Mouse (Mus musculus): ENCODE measurements around the gene Slc37a1. TPM values are rescaled to one million over a fixed set of nuclear protein-coding genes. Genes with fewer than 3 reads are reported as not detected.

Slc37a1 gene
- polyA plus RNA-seq, 1 experiment, result 6.1 TPM

DNA sequence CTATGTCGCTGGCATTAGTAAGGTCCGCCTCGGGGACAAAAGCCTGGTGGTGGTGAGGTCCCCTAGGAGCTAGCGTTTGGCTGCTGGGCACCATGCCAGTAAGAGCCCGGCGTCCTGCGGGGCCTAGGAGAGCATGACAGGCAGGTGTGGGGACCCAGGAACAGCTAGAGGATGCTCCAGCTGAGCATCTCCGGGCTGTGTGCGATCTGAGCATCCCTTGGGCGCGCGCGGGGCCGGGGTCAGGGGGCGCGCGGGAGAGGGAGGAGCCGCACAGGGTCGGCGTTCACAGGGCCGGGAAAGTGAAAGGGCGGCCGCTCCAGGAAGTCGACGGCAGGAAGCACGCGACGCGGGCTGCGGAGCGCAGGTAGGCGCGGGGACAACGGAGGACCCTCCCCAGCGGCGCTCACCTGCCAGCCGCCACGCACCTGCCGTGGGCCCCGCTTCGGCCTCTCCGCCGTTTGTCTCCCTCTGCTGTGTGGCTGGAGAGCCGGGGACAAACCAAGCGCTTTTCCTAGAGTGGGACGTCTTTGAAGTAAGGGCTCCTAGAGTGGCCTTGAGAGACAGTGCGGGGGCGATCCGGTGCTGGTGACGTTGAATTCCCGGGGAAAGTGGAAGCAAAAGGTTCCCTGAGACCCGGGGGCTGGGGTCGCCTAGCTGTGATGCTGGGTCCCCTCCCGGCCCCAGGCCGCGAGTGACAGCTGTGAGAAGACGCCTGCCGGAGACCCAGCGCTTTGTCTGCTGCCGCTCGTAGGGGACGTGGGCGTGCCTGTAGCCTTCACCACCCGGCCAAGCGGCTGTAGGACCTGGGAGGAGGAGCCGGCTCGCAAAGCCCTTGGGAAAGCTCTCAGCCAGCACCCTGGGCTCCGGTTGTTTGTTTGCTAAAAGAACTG is 9.5 kb downstream of the Slc37a1 start:
- DNase-seq, result peak; percentile 60 to 68
- no peak overlapping the region for H3K27ac ChIP-seq (ENCODE audit: insufficient read depth, low read length)
- WGBS, result under 1% methylated on average over 68 of the region's 68 CpGs
- peaks cover 3% of the 10 kb centered on the region for H3K4me1 ChIP-seq (ENCODE audit: control insufficient read depth, insufficient read depth, low read length)
- no peaks in the 10 kb centered on the region for H3K27me3 ChIP-seq (ENCODE audit: control insufficient read depth, insufficient read depth, low read length)
- peak overlapping the region; percentile 67 for H3K4me3 ChIP-seq (replicated peaks; ENCODE audit: insufficient read depth, low read depth, low read length)
- TF ChIP-seq CTCF (IDR thresholded peaks at IDR 0.05; ENCODE audit: borderline replicate concordance, insufficient read depth, low read depth, low read length) (no peak; the same call in 1 of the 2 replicates), POLR2A (IDR thresholded peaks at IDR 0.05; ENCODE audit: borderline replicate concordance, insufficient read depth, low read length) (no peak)

DNA sequence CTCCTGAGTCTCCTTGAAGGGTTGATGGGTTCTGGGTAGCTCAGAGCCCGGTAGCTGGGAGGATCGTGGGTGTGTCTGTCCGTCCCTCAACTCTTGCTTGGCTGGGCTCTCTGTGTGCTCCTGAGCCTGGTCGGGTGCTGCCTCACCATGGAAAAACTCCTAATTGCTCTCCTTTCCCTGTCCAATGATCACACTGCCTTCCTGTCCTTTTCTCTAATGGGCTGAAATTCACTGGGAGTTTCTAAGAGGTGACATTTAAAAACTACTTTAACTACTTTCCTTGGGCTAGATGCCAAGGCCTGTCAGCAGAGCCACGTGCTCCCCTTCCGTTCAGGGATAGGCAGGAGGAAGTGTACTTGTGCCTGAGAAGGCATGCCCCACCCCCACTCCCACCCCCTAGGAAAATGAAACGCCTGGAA is 10.9 kb downstream of the Slc37a1 start:
- no peak for DNase-seq

DNA sequence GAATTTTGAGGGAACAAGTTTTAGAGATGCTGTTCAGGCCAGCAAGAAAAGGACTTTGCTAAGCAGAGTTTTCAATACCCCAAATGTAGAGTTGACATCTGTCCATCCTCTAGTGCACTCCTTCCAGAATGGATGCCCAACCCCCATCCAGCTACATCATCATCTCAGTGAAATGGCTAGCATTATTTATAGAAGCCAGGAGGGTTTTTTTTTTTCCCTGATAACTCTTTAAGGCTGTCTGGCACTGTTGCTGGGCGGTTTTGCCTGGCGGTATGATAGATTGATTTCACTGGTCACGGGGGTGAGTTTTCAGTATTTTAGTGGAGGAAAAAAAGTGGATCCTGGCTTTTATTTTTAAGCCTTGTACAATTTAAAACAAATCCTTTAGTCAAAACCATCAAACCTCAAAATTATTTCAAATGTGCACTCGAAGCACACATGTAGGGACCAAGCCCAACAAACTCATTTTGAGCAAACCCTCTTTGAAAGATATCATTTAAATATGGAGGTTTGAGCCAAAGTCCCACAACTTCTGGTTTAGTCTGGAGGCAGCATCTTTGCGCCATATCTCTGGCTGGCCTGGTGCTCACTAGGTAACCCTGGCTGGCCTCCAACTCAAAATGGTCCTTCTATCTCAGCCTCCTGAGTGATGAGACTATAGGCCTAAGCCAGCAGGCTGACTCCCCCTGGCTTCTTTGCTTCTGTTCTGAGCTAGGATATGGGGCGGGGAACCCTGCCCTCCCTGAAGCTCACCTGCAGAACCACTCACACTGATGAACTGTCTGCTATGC is 12.0 kb downstream of the Slc37a1 start:
- H3K27ac ChIP-seq (ENCODE audit: insufficient read depth, low read length), result no peak overlapping the region
- TF ChIP-seq POLR2A (IDR thresholded peaks at IDR 0.05; ENCODE audit: borderline replicate concordance, insufficient read depth, low read length) (no peak), CTCF (IDR thresholded peaks at IDR 0.05; ENCODE audit: borderline replicate concordance, insufficient read depth, low read depth, low read length) (no peak)
- H3K27me3 ChIP-seq (ENCODE audit: control insufficient read depth, insufficient read depth, low read length), result no peaks in the 10 kb centered on the region
- WGBS, result 95% methylated on average over 6 of the region's 6 CpGs
- no peak for DNase-seq
- H3K4me3 ChIP-seq (replicated peaks; ENCODE audit: insufficient read depth, low read depth, low read length), result no peak overlapping the region
- peaks cover 3% of the 10 kb centered on the region for H3K4me1 ChIP-seq (ENCODE audit: control insufficient read depth, insufficient read depth, low read length)

More for the DNA sequence above, 10.9 kb downstream of the Slc37a1 start:
- Histone ChIP-seq H3K4me3 (replicated peaks; ENCODE audit: insufficient read depth, low read depth, low read length) (no peak overlapping the region), H3K4me1 (ENCODE audit: control insufficient read depth, insufficient read depth, low read length) (peaks cover 3% of the 10 kb centered on the region), H3K27ac (ENCODE audit: insufficient read depth, low read length) (no peak overlapping the region), H3K27me3 (ENCODE audit: control insufficient read depth, insufficient read depth, low read length) (no peaks in the 10 kb centered on the region)
- no peak for TF ChIP-seq POLR2A (IDR thresholded peaks at IDR 0.05; ENCODE audit: borderline replicate concordance, insufficient read depth, low read length)
- 47% methylated on average over 7 of the region's 7 CpGs for WGBS

DNA sequence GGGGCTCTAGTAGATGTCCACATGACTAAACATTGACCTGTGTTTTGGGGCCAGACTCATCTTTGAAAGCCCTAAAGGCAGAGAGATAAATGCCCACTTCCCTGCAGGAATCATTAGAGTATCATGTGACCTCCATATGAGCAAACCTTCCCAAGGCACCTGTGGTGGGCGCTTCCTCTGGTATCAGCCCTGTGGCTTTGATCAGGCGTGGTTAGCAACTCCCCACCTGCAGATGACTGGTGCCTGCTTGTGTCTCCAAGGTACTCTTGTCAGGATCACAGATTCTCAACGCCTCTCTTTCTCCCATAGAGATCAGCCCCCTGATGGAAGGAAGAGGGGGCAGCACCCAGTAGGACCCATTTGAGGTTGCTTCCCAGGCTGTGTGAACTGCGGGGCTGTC is 13.4 kb downstream of the Slc37a1 start:
- Histone ChIP-seq H3K27ac (ENCODE audit: insufficient read depth, low read length) (no peak overlapping the region), H3K4me3 (replicated peaks; ENCODE audit: insufficient read depth, low read depth, low read length) (no peak overlapping the region), H3K27me3 (ENCODE audit: control insufficient read depth, insufficient read depth, low read length) (no peaks in the 10 kb centered on the region), H3K4me1 (ENCODE audit: control insufficient read depth, insufficient read depth, low read length) (peaks cover 3% of the 10 kb centered on the region)
- TF ChIP-seq POLR2A (IDR thresholded peaks at IDR 0.05; ENCODE audit: borderline replicate concordance, insufficient read depth, low read length) (no peak), CTCF (IDR thresholded peaks at IDR 0.05; ENCODE audit: borderline replicate concordance, insufficient read depth, low read depth, low read length) (no peak)
- 94% methylated on average over 4 of the region's 4 CpGs for WGBS
- no peak for DNase-seq

DNA sequence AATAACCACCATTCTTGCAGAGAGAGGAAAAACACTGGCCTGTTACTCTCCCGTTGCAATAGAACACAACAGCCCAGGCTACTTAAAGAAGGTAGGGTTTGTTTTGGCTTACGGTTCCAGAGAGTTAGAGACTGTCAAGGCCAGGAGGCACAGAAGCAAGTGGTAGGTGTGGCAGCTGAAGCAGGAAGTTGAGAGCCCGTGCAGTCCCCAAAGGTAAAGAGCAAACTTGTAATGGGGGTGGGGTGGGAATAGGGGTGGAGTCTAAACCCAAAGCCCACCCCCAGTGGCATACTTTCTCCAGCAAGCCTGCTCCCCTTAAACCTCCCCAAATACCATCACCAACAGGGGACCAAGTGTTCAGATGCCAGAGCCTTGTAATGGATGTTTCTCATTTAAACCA is 14.1 kb downstream of the Slc37a1 start:
- Histone ChIP-seq H3K4me1 (ENCODE audit: control insufficient read depth, insufficient read depth, low read length) (peaks cover 8% of the 10 kb centered on the region), H3K27ac (ENCODE audit: insufficient read depth, low read length) (no peak overlapping the region), H3K4me3 (replicated peaks; ENCODE audit: insufficient read depth, low read depth, low read length) (no peak overlapping the region), H3K27me3 (ENCODE audit: control insufficient read depth, insufficient read depth, low read length) (no peaks in the 10 kb centered on the region)
- TF ChIP-seq POLR2A (IDR thresholded peaks at IDR 0.05; ENCODE audit: borderline replicate concordance, insufficient read depth, low read length) (no peak), CTCF (IDR thresholded peaks at IDR 0.05; ENCODE audit: borderline replicate concordance, insufficient read depth, low read depth, low read length) (no peak)
- WGBS, result 94% methylated on average over 3 of the region's 3 CpGs
- DNase-seq, result no peak

DNA sequence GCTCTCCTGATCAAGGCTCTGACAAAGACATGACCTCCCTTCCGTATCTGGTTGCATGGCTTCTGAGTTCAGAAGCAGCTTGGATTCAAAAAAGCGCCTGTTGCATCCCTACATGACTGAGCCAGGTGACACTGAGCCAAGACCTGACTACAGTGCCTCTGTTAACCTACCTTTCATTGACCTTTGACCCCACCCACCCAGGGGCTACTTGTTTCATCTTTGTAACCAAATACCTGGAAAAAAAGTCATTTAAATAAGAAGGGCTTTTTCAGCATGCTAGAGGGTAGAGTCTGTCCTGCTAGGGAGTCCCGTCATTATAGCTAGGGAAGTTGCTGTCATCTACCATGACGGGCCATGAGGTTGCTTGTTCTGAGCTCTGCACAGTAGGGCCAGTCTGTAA is 16.8 kb downstream of the Slc37a1 start:
- TF ChIP-seq POLR2A (IDR thresholded peaks at IDR 0.05; ENCODE audit: borderline replicate concordance, insufficient read depth, low read length) (no peak), CTCF (IDR thresholded peaks at IDR 0.05; ENCODE audit: borderline replicate concordance, insufficient read depth, low read depth, low read length) (no peak)
- H3K27ac ChIP-seq (ENCODE audit: insufficient read depth, low read length), result no peak overlapping the region
- 96% methylated on average over 4 of the region's 4 CpGs for WGBS
- H3K27me3 ChIP-seq (ENCODE audit: control insufficient read depth, insufficient read depth, low read length), result no peaks in the 10 kb centered on the region
- H3K4me3 ChIP-seq (replicated peaks; ENCODE audit: insufficient read depth, low read depth, low read length), result no peak overlapping the region
- DNase-seq, result no peak
- 0 out of 2 replicates have a peak, but pooled peaks cover 5% of the 10 kb centered on the region for H3K4me1 ChIP-seq (ENCODE audit: control insufficient read depth, insufficient read depth, low read length)

DNA sequence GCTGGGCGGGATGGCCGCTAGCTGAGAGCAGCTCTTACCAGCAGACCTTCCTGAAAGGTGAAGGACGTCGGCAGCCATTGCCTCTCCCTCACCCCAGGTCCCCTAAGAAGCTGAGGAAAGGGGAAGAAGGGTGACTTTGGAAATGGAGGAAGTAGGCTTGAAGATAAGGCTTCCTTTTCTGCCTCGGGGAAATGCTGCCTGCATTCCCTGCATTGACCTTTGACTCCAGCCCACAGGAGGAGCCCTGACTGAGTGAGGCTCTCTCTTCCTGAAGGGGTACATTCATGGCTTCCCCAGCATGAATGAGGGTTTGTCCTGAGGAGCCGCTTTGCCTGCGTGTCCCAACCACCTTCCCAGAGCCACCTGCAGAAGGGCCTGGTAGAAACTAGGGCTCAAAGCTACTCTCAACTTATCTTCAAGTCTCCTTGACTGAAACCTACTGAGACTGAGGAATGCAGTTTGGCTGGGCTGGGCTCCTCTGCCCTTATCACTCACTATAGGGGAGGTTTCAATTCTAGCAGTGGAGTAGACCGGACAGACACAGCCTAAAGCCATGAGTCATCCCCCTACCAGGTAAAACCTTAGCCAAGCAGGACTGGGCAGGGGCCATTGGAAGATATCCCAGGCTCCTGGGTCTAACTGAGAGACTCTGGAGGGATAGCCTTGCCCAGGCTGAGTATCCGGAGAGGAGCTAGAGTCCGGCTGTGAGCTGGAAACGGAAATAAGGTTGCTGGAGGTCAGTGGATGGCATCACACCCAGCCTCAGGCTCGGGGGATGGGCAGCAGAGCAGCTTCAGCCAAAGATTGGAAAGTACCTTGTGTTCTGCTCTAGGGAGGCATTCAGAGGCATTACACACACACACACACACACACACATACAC is 18.5 kb downstream of the Slc37a1 start:
- Histone ChIP-seq H3K27me3 (ENCODE audit: control insufficient read depth, insufficient read depth, low read length) (no peaks in the 10 kb centered on the region), H3K4me1 (ENCODE audit: control insufficient read depth, insufficient read depth, low read length) (0 out of 2 replicates have a peak, but pooled peaks cover 5% of the 10 kb centered on the region), H3K27ac (ENCODE audit: insufficient read depth, low read length) (no peak overlapping the region), H3K4me3 (replicated peaks; ENCODE audit: insufficient read depth, low read depth, low read length) (no peak overlapping the region)
- no peak for TF ChIP-seq CTCF (IDR thresholded peaks at IDR 0.05; ENCODE audit: borderline replicate concordance, insufficient read depth, low read depth, low read length)
- TF ChIP-seq POLR2A (IDR thresholded peaks at IDR 0.05; ENCODE audit: borderline replicate concordance, insufficient read depth, low read length), result no peak
- peak in 1 of 2 experiments; percentile 55 for DNase-seq
- 57% methylated on average over 12 of the region's 12 CpGs for WGBS
